Mouse (Mus musculus): Measurements from ENCODE around the gene Mgat1. TPM values are rescaled to one million over a fixed set of nuclear protein-coding genes. Genes with fewer than 3 reads are reported as not detected.
"Not testable (repeated sequence)": the region's sequence is repeated elsewhere in the genome, so short reads cannot be mapped to it uniquely, and the experiment has no call there.

Mgat1 gene
- 10 to 100 TPM; 69.0 to 79.2 TPM for total RNA-seq (2021)

DNA sequence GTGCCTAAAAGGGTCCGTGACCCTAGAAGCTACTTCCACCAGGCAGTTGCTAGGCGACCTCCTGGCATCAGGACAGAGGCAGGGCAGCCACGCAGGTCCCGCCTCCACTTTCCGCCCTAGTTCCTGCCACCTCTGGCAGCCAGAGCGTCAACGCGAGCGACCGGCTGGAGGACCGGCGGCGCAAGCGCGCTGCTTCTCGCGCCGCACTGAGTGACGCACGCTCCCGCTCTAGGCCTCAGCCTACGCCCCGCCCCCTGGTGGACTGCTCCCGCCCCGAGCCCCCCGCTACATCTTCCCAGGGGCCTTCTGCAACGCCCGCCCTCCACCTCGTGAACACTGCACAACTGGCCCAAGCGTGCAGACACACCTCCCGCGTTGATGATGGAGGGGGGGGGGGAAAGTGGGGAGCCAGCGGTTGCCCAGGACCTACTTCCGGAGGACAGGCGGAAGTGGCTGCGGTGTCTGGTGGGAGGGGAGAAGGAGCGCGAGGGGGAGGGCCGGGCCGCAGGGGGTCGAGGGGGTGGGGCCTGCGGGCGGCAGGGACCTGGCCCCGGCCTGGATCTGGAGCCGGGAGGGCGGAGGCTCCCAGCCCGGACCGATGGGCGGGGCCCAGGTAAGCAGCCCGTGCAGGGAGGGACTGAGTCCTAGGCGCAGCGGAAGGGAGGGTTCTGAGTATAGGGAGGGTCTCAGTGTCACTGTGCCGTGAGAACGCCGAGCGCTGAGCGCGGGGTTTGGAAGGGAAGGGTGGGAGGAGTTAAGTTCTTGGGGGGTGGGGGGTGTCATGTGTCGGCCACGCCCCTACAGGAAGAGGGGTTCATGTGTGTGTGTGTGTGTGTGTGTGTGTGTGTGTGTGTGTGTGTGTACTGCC is at the start of gene Mgat1:
Mgat1 (plus strand) TSS at position 465 of the 868 bp plus-strand sequence.
- intact Hi-C loops (cut with DNase I): loop anchor here (1.0 kb wide), 1 partner anchor 41 kb away; the partner anchor contains the start of gene Zfp62
- DNase-seq (ENCODE audit: low spot score in 2 of 2): peak; percentile 90 to 94

GRCm38 (mm10) chr11:49194771-49195170 is 49.2 kb upstream of the Mgat1 start:
- DNase-seq (ENCODE audit: low spot score in 2 of 2): not testable (repeated sequence)
- intact Hi-C loops (cut with DNase I): loop anchor here (5.0 kb wide), 2 partner anchors 218 to 343 kb away; no protein-coding TSS in a partner anchor

DNA sequence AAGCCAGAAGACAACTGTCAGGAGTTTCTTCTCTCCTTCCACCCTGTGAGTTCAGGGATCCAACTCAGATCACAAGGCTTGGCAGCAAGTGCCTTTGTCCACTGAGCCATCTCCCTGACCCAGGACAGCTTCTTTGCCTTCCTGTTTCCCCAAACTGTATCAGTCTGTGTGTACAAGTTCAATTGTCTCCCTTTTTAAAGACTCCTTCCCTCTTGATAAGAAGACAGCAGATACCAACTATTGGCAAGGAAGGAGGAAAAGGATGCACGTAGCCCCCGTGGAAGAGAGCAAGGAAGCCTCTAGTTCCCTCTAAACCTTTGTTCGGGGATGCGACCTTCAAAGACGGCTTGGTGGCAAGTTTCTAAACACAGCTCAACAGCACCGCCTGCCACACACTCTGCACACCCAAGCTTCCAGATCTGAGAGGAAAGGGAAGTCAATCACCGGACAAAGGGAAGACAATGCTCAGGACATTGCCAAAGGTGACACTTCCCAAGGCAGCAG is 48.1 kb upstream of the Mgat1 start:
- no peak for DNase-seq (ENCODE audit: low spot score in 2 of 2)
- intact Hi-C loops (cut with DNase I): no loop called here

- intact Hi-C loops (cut with DNase I): loop anchor here (5.0 kb wide), 2 partner anchors 343 to 383 kb away; partner anchors contain the start of gene Trim41
- no peak for DNase-seq (ENCODE audit: low spot score in 2 of 2)
Measured at GRCm38 (mm10) chr11:49200666-49201065, 43.3 kb upstream of the Mgat1 start.

DNA sequence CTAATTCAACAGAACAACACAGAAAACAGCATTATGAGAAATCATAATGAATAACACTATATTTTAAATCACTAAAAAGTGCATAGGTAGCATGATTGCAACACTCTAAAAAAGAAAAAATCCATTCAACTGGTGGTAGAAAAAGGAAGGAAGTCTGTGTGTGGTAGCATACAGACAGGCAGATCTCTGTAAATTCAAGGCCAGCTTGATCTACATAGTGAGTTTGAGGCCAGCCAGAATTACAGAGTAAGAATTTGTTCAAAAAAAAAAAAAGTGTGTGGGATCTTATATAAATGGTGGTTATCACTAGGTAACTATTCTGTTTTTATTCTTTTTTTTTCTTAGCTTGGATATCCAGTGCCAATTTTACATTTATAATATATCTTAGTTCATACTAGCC is 42.8 kb upstream of the Mgat1 start:
- intact Hi-C loops (cut with DNase I): loop anchor here (5.0 kb wide), 2 partner anchors 344 to 384 kb away; partner anchors contain the start of gene Trim41
- no peak for DNase-seq (ENCODE audit: low spot score in 2 of 2)

- intact Hi-C loops (cut with DNase I): loop anchor here (5.0 kb wide), 2 partner anchors 345 to 385 kb away; partner anchors contain the start of gene Trim41
- DNase-seq (ENCODE audit: low spot score in 2 of 2): no peak
Measured at GRCm38 (mm10) chr11:49202071-49202470, 41.9 kb upstream of the Mgat1 start.

DNA sequence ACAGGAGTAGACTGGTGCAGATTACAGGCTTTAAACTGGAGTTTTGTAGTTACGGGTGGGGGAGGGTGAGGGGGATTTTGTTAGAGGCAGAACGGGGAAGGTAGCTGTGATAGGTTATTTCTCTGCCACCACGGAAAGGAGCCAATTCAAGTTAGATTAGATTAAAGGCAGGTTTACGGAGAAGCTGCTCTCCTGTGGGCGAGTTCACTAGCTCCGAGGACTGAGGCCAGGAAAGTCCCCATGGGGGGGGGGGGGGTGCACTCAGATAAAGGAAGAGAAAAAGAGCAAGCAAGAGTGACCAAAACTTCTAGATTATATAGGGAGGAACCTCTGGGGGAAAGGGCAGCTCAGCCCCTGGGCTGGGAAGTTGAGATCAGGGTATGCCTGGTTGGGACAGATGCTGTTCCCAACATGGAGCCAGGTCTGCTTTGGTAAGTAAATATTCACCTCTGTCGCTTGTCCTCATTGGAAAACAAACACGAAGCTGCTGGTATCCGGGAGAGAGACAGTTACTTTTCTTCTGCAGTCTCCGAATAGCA is 41.4 kb upstream of the Mgat1 start:
- DNase-seq (ENCODE audit: low spot score in 2 of 2): no peak
- intact Hi-C loops (cut with DNase I): loop anchor here (1.0 to 5.0 kb wide), 3 partner anchors 42 to 385 kb away; partner anchors contain the start of genes Mgat1 and Trim41

DNA sequence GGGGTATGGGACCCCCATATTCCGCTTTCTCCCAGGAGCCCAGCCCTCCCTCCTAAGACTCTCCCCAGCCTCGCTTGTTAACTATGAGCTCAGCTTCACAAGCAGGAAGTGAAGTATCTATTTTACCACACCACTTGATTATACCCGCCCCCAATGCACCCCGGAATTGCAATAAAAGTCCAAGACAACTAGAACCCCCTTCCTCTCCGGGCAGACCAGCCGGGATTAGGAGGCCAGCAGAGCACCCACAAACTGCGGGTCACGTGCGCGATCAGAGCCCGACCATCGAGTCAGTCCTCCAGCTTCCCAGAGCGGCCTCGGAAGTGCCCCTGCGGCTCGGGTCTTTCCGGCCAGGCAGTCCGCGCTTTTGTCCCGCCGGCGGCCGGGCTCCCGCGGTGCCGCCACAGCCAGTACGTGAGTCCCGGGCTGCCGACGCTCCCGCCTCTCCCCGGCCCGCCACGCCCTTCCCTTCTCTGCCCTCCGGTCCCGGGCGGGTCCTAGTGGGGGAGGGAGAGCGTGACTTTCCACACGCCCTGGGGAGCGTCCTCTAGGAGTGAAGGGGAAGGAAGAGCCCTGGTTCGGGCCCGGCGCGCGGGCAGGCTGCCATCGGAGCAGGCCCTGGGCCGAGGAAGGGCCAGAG is 40.7 kb upstream of the Mgat1 start, which contains the start of gene Zfp62:
Zfp62 (plus strand) TSS at position 164 of the 640 bp plus-strand sequence.
- DNase-seq (ENCODE audit: low spot score in 2 of 2): peak; percentile 94 to 96

DNA sequence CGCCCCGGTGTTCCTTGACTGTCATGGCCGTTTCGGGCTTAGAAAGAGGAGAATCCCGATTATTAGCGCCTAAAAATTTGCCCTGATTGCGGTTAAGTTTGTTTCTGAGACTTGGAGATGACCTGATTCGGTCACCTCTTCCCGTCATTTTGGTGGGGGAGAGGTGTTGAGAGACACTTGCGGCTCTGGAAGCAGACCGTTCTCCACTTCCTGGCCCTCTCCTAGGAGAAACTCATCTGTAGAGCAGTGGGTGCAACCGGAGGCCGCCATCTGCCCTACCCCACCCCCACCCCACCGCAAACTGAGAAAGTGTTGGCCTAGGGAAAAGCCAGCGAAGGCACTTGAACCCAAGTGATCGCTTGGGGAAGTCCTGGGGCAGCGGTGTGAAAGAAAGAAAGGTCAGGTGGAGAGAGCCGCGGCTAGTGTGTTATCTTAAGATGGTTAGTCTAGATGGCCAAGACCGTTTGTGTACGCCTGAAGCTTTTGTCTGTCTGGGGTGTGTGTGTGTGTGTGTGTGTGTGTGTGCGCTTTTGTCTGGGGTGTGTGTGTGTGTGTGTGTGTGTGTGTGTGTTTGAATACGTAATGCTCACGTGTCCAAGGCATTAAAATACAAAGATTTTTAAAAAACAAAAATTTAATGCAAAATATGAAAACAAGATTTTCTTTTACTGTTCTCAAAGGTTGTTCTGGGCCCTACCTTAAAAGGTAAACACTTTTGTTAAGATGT is 40.1 kb upstream of the Mgat1 start:
- peak in 1 of 2 experiments; percentile 55 for DNase-seq (ENCODE audit: low spot score in 2 of 2)
- intact Hi-C loops (cut with DNase I): loop anchor here (1.0 to 5.0 kb wide), 3 partner anchors 40 to 387 kb away; partner anchors contain the start of genes Mgat1 and Trim41

More for the DNA sequence above, 40.7 kb upstream of the Mgat1 start, which contains the start of gene Zfp62:
- intact Hi-C loops (cut with DNase I): loop anchor here (1.0 to 5.0 kb wide), 3 partner anchors 41 to 386 kb away; partner anchors contain the start of genes Mgat1 and Trim41

- no peak for DNase-seq (ENCODE audit: low spot score in 2 of 2)
- intact Hi-C loops (cut with DNase I): no loop called here
Measured at GRCm38 (mm10) chr11:49205080-49205590, 38.9 kb upstream of the Mgat1 start.

GRCm38 (mm10) chr11:49207495-49207894 is 36.5 kb upstream of the Mgat1 start:
- intact Hi-C loops (cut with DNase I): no loop called here
- no peak for DNase-seq (ENCODE audit: low spot score in 2 of 2)

DNA sequence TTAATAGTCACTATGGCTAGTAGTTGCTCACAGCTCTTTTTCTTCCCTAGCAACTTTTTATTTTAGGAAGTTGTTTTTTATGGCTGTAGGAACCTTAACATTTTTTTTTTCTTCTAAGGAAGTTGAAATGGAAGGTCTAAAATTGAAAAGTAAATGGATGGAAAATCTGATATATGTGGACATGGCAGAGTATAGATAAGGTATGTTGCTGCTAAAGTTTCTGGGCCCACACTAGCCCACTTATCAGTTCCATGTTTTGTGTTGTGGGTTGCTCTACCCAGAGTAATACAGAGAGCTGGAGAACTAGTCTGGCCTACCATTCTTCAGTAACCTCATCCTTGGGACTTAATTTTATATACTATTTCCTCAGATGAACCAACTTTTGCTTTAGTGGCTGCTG is 31.4 kb upstream of the Mgat1 start:
- no peak for DNase-seq (ENCODE audit: low spot score in 2 of 2)
- intact Hi-C loops (cut with DNase I): no loop called here

DNA sequence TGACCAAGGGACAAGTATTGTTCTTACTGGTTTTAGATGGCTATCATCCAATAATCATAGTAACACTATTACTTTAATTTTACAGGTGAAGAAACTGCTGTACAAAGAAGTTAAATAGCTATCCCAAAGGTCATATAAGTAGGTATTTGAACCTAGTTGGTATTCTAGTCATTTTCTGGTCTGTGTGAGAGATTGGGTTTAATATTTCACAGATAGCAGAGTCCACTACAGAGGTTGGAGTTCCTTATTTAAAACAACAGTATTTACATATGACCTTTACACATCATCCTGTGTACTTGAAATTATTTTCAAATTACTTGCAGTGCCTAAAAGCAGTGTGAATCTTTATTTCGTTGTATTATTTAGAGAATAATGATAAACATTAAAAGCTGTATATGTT is 30.5 kb upstream of the Mgat1 start:
- intact Hi-C loops (cut with DNase I): no loop called here
- no peak for DNase-seq (ENCODE audit: low spot score in 2 of 2)

DNA sequence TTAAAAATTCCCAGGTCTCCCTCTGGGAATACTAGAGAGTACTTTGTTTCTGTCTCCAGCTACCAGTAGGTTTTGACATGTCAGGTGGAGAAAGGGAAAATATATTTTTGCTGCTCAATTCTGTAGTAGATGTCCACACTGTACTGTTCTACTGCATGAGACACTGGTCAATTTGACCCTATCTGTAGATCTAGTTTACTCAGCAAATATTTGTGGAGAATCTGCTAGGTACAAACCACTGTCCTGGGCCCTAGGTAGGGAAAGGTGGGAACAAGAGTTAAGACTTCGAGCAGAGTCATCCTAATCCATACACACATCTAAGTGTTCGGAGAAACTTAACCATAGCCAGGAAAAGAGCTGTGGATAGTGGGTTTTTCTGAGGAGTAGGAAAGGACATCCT is 24.7 kb upstream of the Mgat1 start:
- DNase-seq (ENCODE audit: low spot score in 2 of 2): no peak
- intact Hi-C loops (cut with DNase I): no loop called here

DNA sequence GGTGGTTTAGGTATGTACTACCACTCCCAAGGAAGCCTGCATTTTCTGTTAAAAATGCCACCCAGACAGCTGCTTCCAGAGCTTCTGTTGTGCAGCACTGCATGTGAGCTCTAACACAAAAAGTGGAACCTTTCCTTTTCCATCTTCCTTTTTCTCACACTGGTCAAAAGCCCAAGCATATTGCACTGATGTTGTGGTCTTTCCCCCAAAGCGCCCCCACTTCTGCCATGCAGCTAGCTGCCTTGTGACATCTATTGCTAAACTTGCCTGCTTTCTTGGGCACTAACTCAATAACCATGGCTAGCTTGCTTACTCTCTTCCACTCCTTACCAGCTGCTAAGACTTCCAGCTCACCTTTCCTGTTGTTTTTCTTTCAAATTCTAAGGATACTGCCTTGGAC is 19.5 kb upstream of the Mgat1 start:
- intact Hi-C loops (cut with DNase I): no loop called here
- DNase-seq (ENCODE audit: low spot score in 2 of 2): no peak

DNA sequence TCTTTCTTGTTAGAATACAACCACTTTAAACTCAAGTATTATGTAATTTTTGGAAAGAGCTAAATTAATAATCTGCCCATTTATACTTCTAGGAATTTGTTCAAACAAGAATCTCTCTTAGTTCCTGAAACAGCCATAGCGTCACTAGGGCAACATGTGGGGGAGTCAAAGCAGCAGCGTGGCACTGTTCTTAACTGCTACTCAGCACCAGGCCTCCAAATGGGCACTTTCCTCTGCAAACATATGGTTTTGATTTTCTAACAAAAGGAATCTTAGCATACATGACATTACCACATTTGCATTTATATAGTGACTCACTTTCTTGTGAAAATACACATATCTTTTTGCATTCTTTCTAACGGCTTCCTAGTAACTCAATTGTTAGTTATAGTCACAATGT is 11.2 kb upstream of the Mgat1 start:
- intact Hi-C loops (cut with DNase I): no loop called here
- DNase-seq (ENCODE audit: low spot score in 2 of 2): peak in 1 of 2 experiments; percentile 83

DNA sequence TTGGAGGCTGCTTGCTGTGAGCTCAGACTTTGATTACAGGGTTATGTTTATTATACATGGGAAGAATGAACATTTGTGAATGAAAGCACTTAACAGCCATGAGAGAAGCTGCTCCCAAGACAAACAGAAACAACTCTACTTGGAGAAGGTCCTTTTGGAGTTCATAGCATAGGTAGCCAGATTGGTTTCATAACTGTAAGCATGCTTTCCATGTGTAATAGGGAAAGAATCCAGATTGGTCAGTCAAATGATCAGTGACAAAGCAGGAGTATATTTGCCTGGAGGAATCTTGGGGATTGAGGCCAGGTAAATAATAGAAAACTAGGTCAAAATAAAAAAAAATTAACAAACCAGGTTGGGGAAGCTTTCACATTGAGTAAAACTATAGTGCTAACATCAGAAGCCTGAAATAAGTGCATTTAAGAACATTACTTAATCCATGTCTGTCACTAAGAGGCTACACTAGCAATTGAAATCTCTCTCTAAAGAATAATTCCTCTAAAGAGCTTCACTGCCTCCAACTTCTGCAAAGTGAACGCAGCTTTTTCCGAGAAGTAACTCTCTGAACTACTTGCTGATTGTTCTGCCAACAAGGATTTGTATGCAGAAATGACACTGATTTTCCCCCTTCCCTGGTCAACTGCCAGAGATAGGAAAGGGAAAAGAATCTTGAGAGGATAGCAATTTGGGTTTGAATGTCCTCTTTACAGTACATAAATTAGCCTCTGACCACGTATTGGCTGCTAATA is 8.4 kb upstream of the Mgat1 start:
- intact Hi-C loops (cut with DNase I): no loop called here
- DNase-seq (ENCODE audit: low spot score in 2 of 2): no peak

DNA sequence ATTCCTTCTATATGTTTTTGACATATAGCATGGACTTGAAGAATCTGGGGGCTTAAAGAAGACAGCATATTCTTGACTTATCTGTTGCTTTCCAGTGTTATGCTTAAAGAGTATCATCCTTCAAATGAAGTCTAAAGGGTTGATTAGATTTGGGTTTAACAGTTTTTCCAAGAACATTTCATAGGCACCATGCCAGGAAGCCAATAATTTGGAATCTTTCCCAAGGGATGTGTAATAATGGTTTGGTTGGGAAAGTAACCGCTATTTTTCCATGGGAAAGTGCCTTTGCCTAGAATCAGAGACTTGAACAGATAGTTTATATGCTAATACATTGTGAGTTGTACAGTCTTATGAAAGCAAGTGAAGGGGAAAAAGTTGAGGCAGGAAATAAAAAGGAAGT is 7.1 kb upstream of the Mgat1 start:
- intact Hi-C loops (cut with DNase I): no loop called here
- no peak for DNase-seq (ENCODE audit: low spot score in 2 of 2)

Data from left cerebral cortex, postnatal 25 days (tissue).